In genomic region chr3:98381677-98382245, GRCm38 (mm10) we compare ENCODE assay signal across 8 mouse cellular contexts. TPM values are rescaled to one million over a fixed set of nuclear protein-coding genes. Genes with fewer than 3 reads are reported as not detected.
DNase-seq lines count a peak whose midpoint lies in the region; ATAC-seq and TF ChIP-seq lines count a peak whose summit lies in the region.

No protein-coding gene starts in this region.

- peak; percentile 28; the same call in 1 of the 2 replicates for ATAC-seq in heart, postnatal 0 days (ENCODE audit: insufficient read depth, low read depth)
- ATAC-seq in midbrain, embryonic 11.5 days (ENCODE audit: low FRiP score), result peak; percentile 57

- DNase-seq in kidney, adult 18-20 months, result peak; percentile 22
- no peak for DNase-seq in kidney, adult 11 months
- peak; percentile 52 for DNase-seq in brain, adult 2 months (ENCODE audit: low read depth, low spot score)
- peak; percentile 45 for DNase-seq in heart, postnatal 0 days (ENCODE audit: low spot score)
- peak; percentile 92 for DNase-seq in midbrain, embryonic 11.5 days (ENCODE audit: low spot score, missing footprints)
- DNase-seq in MN1 (ENCODE audit: low spot score), result no peak
- DNase-seq in right cerebral cortex, postnatal 10 days (ENCODE audit: low spot score in 2 of 2), result no peak
- DNase-seq in c-Kit-positive CD71-positive TER-119-positive erythroid progenitor cells, embryonic 14.5 days (ENCODE audit: low spot score), result no peak

- peak overlapping the region; percentile 99 for H3K4me2 ChIP-seq in heart, postnatal 0 days (ENCODE audit: low read depth, low read length)
- H3K4me2 ChIP-seq in midbrain, embryonic 11.5 days, result peak overlapping the region; percentile 90

- H3K4me1 ChIP-seq in heart, postnatal 0 days (ENCODE audit: control insufficient read depth, insufficient read depth), result peaks cover 22% of the 10 kb centered on the region
- H3K4me1 ChIP-seq in midbrain, embryonic 11.5 days (ENCODE audit: control insufficient read depth, insufficient read depth, low read length), result peaks cover 10% of the 10 kb centered on the region

- peak overlapping the region; percentile 66 for H3K9ac ChIP-seq in heart, postnatal 0 days (replicated peaks; ENCODE audit: low read depth, low read length)
- peak overlapping the region; percentile 98 for H3K9ac ChIP-seq in midbrain, embryonic 11.5 days (ENCODE audit: low read length)

- TF ChIP-seq CTCF in heart, postnatal 0 days (IDR thresholded peaks at IDR 0.05; ENCODE audit: low read depth), result peak; percentile 65

- H3K27me3 ChIP-seq in heart, postnatal 0 days (ENCODE audit: control insufficient read depth, insufficient read depth, low read length), result no peaks in the 10 kb centered on the region
- no peaks in the 10 kb centered on the region for H3K27me3 ChIP-seq in midbrain, embryonic 11.5 days (ENCODE audit: control insufficient read depth, insufficient read depth, low read length)

- no peaks in the 10 kb centered on the region for H3K36me3 ChIP-seq in heart, postnatal 0 days (replicated peaks; ENCODE audit: control insufficient read depth, insufficient read depth, low read length)
- no peaks in the 10 kb centered on the region for H3K36me3 ChIP-seq in midbrain, embryonic 11.5 days (ENCODE audit: control insufficient read depth, insufficient read depth, low read length)

- H3K27ac ChIP-seq in heart, postnatal 0 days (ENCODE audit: low read depth), result peak overlapping the region; percentile 85
- no peak overlapping the region for H3K27ac ChIP-seq in midbrain, embryonic 11.5 days (ENCODE audit: low read depth, low read length)

- no peak for TF ChIP-seq EP300 in heart, postnatal 0 days (IDR thresholded peaks at IDR 0.05; ENCODE audit: low read depth)

- H3K4me3 ChIP-seq in heart, postnatal 0 days (ENCODE audit: low read depth, low read length), result peak overlapping the region; percentile 77
- peak overlapping the region; percentile 90 for H3K4me3 ChIP-seq in midbrain, embryonic 11.5 days (ENCODE audit: low read depth, low read length)

- no peaks in the 10 kb centered on the region for H3K9me3 ChIP-seq in heart, postnatal 0 days (replicated peaks; ENCODE audit: control insufficient read depth, low read length)
- H3K9me3 ChIP-seq in midbrain, embryonic 11.5 days (ENCODE audit: control insufficient read depth, low read length), result no peaks in the 10 kb centered on the region

- WGBS in heart, postnatal 0 days, result 5% methylated on average over 17 of the region's 17 CpGs
- WGBS in midbrain, embryonic 11.5 days, result 8% methylated on average over 17 of the region's 17 CpGs

RNA-seq across cellular contexts. Expression of gene Zfp697, which starts 0.5 kb away (rescaled TPM):
- total RNA-seq in heart, postnatal 0 days (2014; rRNA removed; ENCODE audit: low replicate concordance), result 10.4 and 20.8 TPM in 2 replicates
- 9.4 and 9.6 TPM in 2 replicates for polyA plus RNA-seq in heart, postnatal 0 days (2015; fragmentation: Nextera tagmentation; extraction: Ambion mirVana)
- polyA plus RNA-seq in midbrain, embryonic 11.5 days (2014; fragmentation: Nextera tagmentation; extraction: Ambion mirVana), result 9.5 and 10.2 TPM in 2 replicates

RNA-seq across cellular contexts. Expression of gene Phgdh, which starts 42.0 kb away (rescaled TPM):
- 19.7 and 43.2 TPM in 2 replicates for total RNA-seq in heart, postnatal 0 days (2014; rRNA removed; ENCODE audit: low replicate concordance)
- polyA plus RNA-seq in heart, postnatal 0 days (2015; fragmentation: Nextera tagmentation; extraction: Ambion mirVana), result 15.2 and 15.5 TPM in 2 replicates
- 317 and 361 TPM in 2 replicates for polyA plus RNA-seq in midbrain, embryonic 11.5 days (2014; fragmentation: Nextera tagmentation; extraction: Ambion mirVana)

Comparison
In these comparisons a context has a peak if more than half of its experiments do, and no peak if none do; other contexts are left out.
1. DNase-seq: peak in kidney, adult 18-20 months (single experiment), brain, adult 2 months (single experiment), heart, postnatal 0 days (single experiment) and midbrain, embryonic 11.5 days (single experiment); none in kidney, adult 11 months (single experiment), MN1 (single experiment), right cerebral cortex, postnatal 10 days (0 of 2) and c-Kit-positive CD71-positive TER-119-positive erythroid progenitor cells, embryonic 14.5 days (single experiment).
2. RNA of gene Phgdh, which starts 42.0 kb away (polyA plus RNA-seq): 317 to 361 TPM in midbrain, embryonic 11.5 days; 15.2 to 15.5 TPM in heart, postnatal 0 days; every median in the first group is over 10 times any median in the second.